Mouse (Mus musculus): ENCODE measurements at regions not wholly inside any gene's neighbourhood (a gene's known extent, or its start where the extent isn't known, plus 50 kb on each side); places are given as distances from the start of the nearest gene placed in this dataset.

GRCm38 (mm10) chr14:68784395-68784794, 509.7 kb downstream of the Synb start:
- DNase-seq (ENCODE audit: low read depth): no peak

- DNase-seq (ENCODE audit: low read depth): no peak
These were observed 510.9 kb downstream of the Synb start for GRCm38 (mm10) chr14:68783216-68783615.

- DNase-seq (ENCODE audit: low read depth): no peak
These were observed 523.7 kb downstream of the Synb start for GRCm38 (mm10) chr14:68770411-68770810.

- no peak for DNase-seq (ENCODE audit: low read depth)
These were observed 531.2 kb downstream of the Synb start for GRCm38 (mm10) chr14:68762916-68763315.

- no peak for DNase-seq (ENCODE audit: low read depth)
These were observed 549.4 kb downstream of the Synb start for GRCm38 (mm10) chr14:68744661-68745060.

- DNase-seq (ENCODE audit: low read depth): no peak
These were observed 555.6 kb downstream of the Synb start for GRCm38 (mm10) chr14:68738474-68738873.

GRCm38 (mm10) chr14:68735756-68736155, 558.3 kb downstream of the Synb start:
- DNase-seq (ENCODE audit: low read depth): peak; percentile 10

GRCm38 (mm10) chr14:68721156-68721555, 572.9 kb downstream of the Synb start:
- DNase-seq (ENCODE audit: low read depth): no peak

- no peak for DNase-seq (ENCODE audit: low read depth)
These were observed 574.5 kb downstream of the Synb start for GRCm38 (mm10) chr14:68719429-68720160.

GRCm38 (mm10) chr14:68718846-68719245, 575.3 kb downstream of the Synb start:
- DNase-seq (ENCODE audit: low read depth): no peak
